Mouse (Mus musculus): ENCODE results near the gene Gm11487. TPM values are rescaled to one million over a fixed set of nuclear protein-coding genes. Genes with fewer than 3 reads are reported as not detected.
"Not testable (repeated sequence)": the region's sequence is repeated elsewhere in the genome, so short reads cannot be mapped to it uniquely, and the experiment has no call there.

The Gm11487 gene
- polyA plus RNA-seq (2015; fragmentation: Nextera tagmentation; extraction: Ambion mirVana): not detected in 2 replicates

DNA sequence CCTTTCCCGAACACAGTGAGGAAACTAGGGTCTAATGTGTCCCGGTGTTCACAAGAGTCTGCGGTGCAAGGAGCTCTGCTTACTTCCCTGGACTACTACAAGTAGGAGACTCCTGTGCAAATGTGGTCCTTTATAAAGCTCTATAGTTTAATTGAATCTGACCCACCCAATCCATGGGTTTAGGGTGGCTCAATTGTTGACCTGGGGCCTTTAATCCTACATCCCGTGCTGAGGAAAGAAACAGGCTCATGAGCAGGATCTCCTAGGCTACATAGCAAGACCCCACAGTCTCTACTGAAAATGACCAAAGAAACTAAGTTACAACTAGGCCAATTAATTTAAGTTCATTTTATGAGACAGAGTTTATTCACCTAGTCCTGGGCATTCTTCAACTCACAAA, at the start of gene Gm11487:
Gm11487 (minus strand) TSS at position 101 of the 400 bp plus-strand sequence.
- ATAC-seq (ENCODE audit: insufficient number of reproducible peaks, low FRiP score, low TSS enrichment, low read depth); H3K9me3 ChIP-seq; H3K27ac ChIP-seq; H3K9ac ChIP-seq; H3K4me3 ChIP-seq; H3K4me1 ChIP-seq; H3K27me3 ChIP-seq; H3K4me2 ChIP-seq; H3K36me3 ChIP-seq: not testable (repeated sequence)
- 90% methylated on average over 4 of the region's 4 CpGs for WGBS

DNA sequence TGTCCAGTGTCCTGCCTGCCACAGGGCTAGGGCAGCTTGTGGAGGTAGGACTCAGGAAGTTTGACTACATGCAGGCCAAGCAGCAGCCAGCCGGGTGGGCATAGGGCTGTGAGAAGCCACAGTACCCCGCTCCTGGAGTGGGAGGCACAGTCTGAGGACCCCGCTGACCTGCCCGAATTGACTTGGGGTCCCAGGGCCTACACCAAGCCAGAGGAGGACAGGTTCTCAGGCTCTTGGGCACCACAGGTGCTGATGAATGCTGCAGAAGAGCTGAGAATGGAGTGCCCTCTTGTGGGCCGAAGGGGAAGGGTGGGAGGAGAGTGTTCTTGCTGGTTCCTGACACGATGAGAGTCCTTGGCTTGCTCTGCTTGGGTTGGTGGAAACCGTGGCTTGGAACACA, 39.8 kb upstream of the Gm11487 start:
- Histone ChIP-seq H3K4me3 (no peak overlapping the region), H3K9me3 (no peaks in the 10 kb centered on the region), H3K9ac (no peak overlapping the region), H3K4me2 (no peak overlapping the region), H3K4me1 (no peaks in the 10 kb centered on the region), H3K27me3 (no peaks in the 10 kb centered on the region), H3K36me3 (no peaks in the 10 kb centered on the region), H3K27ac (no peak overlapping the region)
- 61% methylated on average over 7 of the region's 7 CpGs for WGBS
- ATAC-seq (ENCODE audit: insufficient number of reproducible peaks, low FRiP score, low TSS enrichment, low read depth): no peak

DNA sequence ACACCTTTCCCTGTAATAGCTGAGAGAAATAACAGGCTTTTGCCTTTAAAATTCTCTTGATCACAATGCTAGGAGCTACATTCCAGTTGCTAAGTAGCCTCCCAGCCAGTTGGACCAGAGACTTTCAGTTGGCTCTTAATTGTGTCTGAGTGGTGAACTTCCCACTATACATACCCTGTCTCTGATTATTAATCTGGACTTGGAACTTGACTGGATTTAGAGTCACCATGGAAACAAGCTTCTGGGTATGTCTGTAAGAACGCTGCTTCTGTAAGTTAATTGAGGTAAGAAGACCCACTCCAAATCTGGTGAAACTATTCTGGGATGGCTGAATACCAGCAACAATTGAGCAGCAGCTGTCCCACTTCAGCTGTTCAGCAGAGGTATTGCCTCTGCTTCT, 37.7 kb upstream of the Gm11487 start:
- Histone ChIP-seq H3K9me3 (no peaks in the 10 kb centered on the region), H3K27me3 (no peaks in the 10 kb centered on the region), H3K27ac (no peak overlapping the region), H3K4me3 (no peak overlapping the region), H3K4me2 (no peak overlapping the region), H3K36me3 (no peaks in the 10 kb centered on the region), H3K9ac (no peak overlapping the region), H3K4me1 (no peaks in the 10 kb centered on the region)
- WGBS: 49% methylated on average over 1 of the region's 1 CpGs
- no peak for ATAC-seq (ENCODE audit: insufficient number of reproducible peaks, low FRiP score, low TSS enrichment, low read depth)

DNA sequence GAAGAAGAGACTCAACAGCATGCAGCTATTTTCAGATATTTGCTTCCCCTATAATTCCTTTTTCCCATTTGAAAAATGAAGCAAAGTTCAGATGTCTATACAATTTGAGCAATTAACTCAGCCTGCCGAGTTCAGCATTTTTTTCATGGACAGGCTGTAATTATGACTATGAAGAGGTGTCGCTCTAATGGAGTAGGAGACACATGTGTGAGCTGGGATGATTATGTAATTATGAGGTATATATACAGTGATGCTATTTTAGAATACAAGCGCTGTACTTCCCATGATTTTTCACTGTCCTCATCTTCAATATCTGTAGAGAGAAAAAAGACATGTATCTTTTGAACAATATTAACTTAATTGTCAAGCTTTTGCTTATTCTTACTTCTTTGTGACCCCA, 21.0 kb upstream of the Gm11487 start:
- no peak overlapping the region for H3K27ac ChIP-seq
- WGBS: 73% methylated on average over 3 of the region's 3 CpGs
- no peaks in the 10 kb centered on the region for H3K27me3 ChIP-seq
- H3K4me1 ChIP-seq: no peaks in the 10 kb centered on the region
- H3K4me2 ChIP-seq: no peak overlapping the region
- H3K36me3 ChIP-seq: no peaks in the 10 kb centered on the region
- no peaks in the 10 kb centered on the region for H3K9me3 ChIP-seq
- H3K9ac ChIP-seq: no peak overlapping the region
- ATAC-seq (ENCODE audit: insufficient number of reproducible peaks, low FRiP score, low TSS enrichment, low read depth): no peak
- H3K4me3 ChIP-seq: no peak overlapping the region

DNA sequence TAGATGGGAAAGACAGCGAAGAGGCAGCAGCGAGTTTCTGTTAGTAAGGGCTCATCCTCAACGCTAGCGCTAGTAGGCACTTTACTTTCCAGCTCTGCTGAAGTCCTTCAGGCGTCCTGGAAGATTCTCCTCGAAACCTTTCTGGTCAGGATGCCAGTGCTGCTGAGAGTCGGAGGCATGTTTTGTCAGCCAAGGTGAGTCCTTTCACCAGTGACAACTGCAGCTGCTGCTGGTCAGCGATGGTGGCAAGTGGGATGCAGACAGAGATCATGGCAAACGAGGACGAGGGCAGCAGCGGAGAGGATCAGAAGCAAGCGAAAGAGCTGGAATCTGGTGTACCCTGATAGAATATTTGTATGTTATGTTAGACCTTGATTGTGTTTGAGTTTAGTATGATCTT, 18.2 kb upstream of the Gm11487 start:
- WGBS: 91% methylated on average over 12 of the region's 12 CpGs
- ATAC-seq (ENCODE audit: insufficient number of reproducible peaks, low FRiP score, low TSS enrichment, low read depth): no peak

DNA sequence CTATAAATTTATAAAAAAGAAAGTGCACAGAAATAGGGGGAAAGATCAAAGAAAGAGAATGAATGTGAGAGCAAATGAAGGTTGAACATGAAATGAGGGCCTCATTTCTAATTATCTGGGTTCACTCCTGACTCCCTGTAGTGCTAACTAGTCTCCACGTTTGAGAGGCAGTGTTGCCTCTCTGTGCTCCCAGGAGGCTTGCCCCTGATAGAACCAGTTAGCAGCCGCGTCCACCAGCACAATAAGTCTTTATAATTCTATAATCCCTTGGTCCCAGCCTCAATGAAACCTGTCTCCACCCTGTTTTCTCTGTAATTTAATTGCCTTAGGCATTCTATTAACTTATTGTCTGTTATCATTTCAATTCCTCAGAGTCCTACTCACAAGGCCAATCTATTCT, 38.3 kb downstream of the Gm11487 start:
- no peak overlapping the region for H3K27ac ChIP-seq
- WGBS: 49% methylated on average over 3 of the region's 3 CpGs
- no peak for ATAC-seq (ENCODE audit: insufficient number of reproducible peaks, low FRiP score, low TSS enrichment, low read depth)

More for the DNA sequence above, 18.2 kb upstream of the Gm11487 start:
- Histone ChIP-seq H3K36me3 (no peaks in the 10 kb centered on the region), H3K27ac (no peak overlapping the region), H3K4me3 (no peak overlapping the region), H3K9ac (no peak overlapping the region), H3K4me2 (no peak overlapping the region), H3K9me3 (no peaks in the 10 kb centered on the region), H3K4me1 (no peaks in the 10 kb centered on the region), H3K27me3 (no peaks in the 10 kb centered on the region)

More for the DNA sequence above, 38.3 kb downstream of the Gm11487 start:
- no peaks in the 10 kb centered on the region for H3K4me1 ChIP-seq
- H3K27me3 ChIP-seq: no peaks in the 10 kb centered on the region
- H3K9ac ChIP-seq: no peak overlapping the region
- H3K9me3 ChIP-seq: no peaks in the 10 kb centered on the region
- H3K4me2 ChIP-seq: no peak overlapping the region
- no peaks in the 10 kb centered on the region for H3K36me3 ChIP-seq
- H3K4me3 ChIP-seq: no peak overlapping the region

Other genes with a start within 250 kb of the Gm11487 start
- gene Gm11238, start 202.8 kb upstream of the Gm11487 start, polyA plus RNA-seq (2015; fragmentation: Nextera tagmentation; extraction: Ambion mirVana): not detected in 2 replicates
- not detected in 2 replicates for gene Gm11237, start 217.9 kb upstream of the Gm11487 start, polyA plus RNA-seq (2015; fragmentation: Nextera tagmentation; extraction: Ambion mirVana)
- gene Gm11236, start 233.0 kb upstream of the Gm11487 start, polyA plus RNA-seq (2015; fragmentation: Nextera tagmentation; extraction: Ambion mirVana): not detected in 2 replicates